Mouse (Mus musculus) retina, embryonic 14.5 days (tissue): ENCODE data around the gene Pla2g4a.
"Not testable (repeated sequence)": the region's sequence is repeated elsewhere in the genome, so short reads cannot be mapped to it uniquely, and the experiment has no call there.

ENCODE experiments used
- DNase-seq: peaks from one replicate; pipeline ENCODE4 v3.0.0-alpha.2; 2015; ENCODE audit warnings: low spot score

The Pla2g4a gene

DNA sequence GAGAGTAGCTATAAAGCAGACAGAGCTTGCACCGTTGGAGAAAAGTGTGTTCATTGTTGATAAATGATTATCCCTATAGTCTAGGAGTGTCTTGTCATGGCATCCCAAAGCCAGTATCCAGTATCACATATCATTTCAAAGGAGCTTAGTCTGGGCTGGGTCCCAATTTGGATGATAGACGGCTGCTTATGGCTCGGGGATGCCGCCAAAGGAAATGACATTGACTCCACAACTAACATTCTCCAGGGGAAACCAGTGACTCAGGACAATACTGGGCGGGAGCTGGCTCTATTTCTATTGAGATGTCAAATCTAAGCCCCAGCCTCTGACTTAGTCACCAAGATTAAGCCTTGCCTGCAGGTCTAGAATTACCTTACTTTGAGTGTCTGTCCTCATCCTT lies 31.9 kb downstream of the Pla2g4a start:
- no peak for DNase-seq

DNA sequence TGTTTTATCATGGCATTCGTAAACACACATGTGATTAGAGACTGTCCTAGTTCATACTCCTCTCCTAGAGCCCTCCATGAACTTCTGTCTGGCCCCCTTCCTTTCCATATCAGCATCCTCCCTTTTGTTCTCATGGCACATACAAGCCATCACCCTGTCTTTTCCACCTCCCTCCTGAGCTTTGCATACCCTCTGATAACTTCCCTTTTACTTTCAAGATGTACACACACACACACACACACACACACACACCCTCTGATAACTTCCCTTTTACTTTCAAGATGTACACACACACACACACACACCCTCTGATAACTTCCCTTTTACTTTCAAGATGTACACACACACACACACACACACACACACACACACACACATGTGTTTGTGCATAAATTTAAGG lies 37.4 kb downstream of the Pla2g4a start:
- not testable (repeated sequence) for DNase-seq

DNA sequence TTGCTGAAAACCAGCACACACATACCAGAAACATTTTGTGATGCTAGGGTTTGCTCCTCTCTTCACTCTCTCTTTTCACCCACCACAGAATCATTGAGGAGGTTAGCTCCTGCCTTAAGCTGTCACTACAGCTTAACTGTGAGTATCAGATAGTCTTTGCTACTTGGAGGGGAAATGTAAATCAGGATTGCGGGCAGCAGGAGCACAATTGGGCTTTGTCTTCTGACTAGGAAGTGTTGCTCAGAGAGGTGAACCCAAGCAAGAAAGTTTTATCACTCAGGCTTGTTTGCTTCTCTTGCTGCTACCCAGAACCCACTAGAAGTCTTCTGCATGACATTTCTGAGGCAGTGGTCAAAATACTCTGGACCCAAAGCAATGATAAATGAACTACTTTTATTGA lies 38.9 kb downstream of the Pla2g4a start:
- DNase-seq, result peak; percentile 8

DNA sequence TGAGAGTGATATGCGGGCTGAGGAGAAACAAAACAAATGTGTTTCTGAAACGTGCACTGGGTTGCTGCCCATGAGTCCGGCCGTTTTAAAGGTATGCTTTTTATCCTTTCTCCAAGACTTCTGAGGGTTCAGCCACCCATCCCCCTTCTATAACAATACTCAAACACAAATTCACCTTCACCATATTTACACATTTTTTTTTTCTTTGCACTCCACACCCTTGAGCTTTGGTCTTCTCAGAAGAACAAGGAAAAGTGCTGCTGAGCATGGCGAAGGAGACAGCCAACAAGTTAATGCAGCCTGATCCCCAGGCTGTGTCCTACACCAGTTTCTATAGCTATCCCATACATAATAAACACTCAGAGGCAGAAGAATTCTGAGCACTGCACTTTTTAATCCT lies 39.8 kb downstream of the Pla2g4a start:
- DNase-seq, result no peak

DNA sequence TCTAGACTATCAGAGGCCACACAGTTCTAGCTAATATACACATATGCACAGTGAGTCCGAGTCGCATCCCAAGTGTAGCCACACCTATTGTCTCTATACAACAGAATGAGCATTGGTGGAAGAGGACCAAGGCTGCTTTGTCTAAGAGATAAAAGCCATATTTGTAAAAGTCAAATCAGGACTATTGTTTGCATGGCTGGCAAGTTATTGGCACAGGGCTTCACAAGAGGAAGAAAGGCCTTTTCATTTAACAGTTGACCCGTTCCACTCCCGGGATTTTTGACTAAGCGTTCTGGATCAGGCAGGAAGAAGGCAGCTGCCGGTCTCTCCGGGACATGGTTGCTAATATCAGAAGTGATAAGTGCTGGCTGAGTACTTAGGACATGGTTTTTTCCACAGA lies 41.8 kb downstream of the Pla2g4a start:
- DNase-seq, result no peak

DNA sequence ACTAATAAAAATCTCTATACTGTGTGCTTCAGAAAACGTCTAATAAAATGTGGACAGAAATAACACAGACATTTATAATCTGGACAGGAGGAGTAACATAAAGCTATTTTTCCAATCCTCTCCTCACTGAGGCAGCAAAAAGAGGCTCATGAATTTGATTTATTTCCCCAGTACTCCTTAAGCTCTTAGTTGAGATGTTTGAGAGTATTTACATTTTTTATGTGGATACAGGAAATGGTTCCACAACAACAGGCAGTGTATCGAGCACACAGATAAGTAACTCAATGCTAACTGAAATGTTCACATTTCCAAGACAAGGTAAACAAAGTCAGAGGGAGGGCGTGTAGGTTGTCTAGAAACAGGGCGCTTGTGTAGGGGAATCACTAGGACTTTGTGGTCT lies 48.1 kb downstream of the Pla2g4a start:
- no peak for DNase-seq

DNA sequence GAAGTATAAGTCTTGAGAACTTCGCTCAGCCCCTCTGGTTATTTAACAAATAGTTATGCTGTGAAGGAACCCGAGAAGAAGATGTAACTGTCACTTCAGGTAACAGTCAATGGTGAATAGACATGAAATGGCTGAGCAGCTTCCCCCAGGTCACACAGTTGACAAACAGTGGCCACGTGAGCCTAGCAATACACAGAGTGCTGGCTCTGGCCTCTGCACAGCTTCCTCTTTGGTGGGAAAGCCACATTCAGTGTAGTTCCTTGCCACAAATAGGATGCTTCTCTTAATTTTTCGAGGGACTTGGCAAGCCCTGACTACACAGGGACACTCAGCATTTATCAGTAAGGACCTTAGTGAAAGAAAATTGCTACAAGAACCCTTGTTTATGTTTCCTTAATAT lies 50.0 kb downstream of the Pla2g4a start:
- no peak for DNase-seq

DNA sequence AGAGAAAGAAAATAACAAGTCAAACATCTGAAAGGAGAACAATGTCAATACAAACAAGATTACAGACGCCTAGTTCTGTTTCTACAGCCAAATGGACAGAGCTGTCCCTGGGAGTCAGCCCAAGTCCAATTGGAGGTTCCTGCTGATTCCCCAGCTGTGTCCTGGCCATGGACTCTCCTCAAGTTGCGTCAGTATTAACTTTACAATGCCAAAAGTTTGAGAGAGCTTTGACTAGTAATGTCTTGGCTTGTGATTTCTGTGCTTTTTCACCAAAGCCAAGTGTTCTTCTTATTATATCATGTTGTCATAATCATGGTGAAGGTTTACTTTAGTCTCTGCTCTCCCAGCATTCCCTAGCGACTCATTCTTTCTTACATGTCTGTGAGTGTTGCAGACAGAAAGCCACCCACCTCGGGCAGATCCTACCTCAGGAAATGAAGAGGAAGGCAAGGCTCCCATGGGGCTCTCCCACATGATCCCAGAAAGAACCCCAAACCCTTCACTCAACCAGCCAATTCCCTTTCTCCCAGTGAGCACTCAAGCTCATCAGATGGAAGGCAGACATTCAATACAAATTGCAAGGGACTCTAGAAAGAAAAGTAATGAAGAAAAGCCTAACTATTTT lies 63.0 kb downstream of the Pla2g4a start:
- DNase-seq, result no peak

DNA sequence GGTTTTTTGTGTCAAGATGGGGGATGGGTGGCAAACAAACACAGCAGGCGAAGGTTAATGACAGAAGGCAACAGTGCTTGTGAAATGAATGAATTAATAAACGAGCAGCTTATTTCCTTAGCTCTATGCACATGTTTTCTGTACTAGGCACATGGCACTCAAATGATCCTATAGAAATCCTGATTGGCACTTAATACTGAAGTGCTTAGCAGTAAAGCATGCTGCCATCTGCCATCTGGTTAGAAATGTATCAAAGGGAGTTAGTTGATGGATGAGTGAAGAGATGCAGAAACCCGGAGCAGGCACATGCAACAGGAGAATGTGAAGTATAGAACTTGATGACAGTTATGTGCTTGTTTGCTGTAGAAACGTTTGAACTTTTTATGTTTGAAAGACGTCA lies 64.5 kb downstream of the Pla2g4a start:
- DNase-seq, result peak; percentile 62

DNA sequence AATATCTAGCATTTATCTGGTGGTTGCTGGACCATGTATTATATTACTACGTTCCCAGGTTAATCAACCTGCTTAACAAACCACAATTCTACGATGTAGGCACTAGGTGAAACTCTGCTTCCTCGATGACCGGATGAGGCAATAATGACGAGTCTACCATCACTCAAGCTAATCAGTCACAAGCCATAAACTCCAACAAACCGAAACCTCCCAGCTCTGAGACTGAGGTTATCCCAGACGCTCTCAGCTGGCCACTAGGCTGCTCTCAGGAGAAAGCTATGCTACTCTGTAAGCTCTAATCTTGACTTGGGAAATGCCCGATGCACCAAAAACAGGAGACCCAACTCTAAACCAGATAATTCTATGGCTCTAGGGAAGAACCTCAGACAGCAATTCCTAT lies 66.2 kb downstream of the Pla2g4a start:
- no peak for DNase-seq

DNA sequence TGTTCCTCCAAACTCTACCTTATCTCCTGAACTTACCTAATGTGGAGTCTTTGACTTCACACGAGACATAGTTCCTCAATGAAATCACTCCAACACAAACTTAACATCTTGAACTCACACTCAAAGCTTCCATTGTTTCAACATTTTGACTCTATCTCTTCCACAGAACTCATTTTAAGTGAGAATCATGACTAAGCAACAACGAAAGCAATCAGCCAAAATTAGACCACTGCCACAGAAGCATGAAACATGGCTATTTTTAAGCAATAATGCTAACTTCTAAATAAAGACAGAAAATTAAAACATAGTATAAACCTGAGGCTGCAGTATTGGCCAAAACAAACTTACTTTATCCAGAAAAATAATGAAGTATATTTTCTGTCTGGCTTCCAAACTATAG lies 67.2 kb downstream of the Pla2g4a start:
- DNase-seq, result no peak

DNA sequence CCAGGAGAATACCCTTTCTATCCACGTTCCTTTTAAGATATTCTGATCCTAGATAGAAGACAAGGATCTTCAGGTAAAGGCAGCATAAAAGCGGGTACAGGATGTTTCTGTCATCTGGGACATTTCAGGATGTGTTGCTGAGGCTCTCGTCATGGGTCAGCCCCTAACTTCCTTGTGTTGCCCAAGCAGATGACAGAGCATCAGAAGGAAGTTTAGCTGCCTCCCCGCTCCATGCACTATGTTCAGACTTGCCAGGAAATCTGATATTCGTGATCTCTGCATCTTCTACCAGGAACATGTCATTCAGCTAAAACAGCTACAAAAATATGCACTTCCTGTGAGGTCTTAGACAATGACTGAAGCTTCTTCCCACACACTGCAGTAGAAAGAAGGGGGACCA lies 70.0 kb downstream of the Pla2g4a start:
- DNase-seq, result no peak

DNA sequence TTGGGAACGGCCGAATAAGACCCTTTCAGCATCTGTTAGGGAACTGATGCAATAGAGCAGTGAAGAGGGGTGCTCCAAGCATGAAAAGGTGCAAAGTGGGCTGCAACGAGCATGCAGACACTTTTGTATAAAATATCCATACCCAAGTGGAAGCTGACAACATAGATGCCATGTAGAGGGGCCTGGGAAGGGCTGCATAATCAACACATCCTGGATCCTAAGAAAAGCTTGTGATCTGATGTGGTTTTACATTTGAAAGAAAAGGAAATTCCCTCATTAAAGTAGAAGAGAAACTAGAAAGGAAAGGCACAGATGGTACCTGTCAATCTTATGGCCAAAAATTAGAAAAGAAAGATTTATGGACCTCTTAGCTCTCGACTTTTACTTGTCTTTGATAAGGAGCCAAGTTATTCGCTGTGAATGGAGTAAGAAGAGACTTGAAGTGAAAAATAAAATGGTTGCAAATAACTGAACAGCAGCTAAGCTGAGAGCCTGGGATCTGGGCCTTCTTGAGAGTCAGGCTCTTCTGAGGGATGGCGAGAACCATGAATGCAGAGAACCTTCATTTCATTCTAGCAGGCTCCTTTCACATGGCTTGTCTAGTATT lies 78.6 kb downstream of the Pla2g4a start:
- no peak for DNase-seq

DNA sequence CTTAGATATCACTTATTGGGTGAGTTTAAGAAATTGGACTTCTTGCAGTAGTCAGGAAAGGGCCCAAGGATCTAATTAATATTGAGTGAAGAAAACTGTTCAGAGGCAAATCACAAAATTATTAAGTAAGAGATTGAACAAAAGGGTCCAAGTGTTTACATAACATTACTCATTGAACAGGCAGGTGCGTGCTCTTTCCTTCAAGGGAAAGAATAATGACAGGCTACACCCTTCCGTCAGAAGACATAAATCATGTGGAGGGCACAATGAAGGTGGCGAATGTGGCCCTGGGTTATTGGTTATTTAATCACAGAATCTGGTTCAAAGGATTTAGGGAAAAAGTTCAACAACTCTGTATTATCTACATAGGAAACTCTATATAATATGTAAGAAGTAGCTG lies 82.9 kb downstream of the Pla2g4a start:
- DNase-seq, result no peak

DNA sequence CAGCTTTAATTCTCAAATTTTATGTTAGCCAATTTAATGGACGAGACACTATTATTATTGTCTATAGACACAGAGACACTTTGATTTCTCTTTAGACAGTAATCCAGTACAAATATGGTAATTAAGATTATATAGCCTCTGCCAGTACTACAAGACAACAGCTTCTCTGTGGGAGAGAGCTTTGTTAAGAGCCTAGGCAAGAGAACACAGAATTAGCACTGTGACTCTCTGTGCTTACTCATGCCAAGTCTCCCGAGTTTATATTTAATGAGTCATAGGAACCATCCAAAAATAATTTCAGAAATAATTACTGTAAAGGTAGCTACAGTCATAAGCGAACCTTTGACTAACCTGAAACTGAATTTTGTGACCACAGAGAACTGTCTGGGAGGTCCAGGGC lies 84.6 kb downstream of the Pla2g4a start:
- DNase-seq, result no peak

DNA sequence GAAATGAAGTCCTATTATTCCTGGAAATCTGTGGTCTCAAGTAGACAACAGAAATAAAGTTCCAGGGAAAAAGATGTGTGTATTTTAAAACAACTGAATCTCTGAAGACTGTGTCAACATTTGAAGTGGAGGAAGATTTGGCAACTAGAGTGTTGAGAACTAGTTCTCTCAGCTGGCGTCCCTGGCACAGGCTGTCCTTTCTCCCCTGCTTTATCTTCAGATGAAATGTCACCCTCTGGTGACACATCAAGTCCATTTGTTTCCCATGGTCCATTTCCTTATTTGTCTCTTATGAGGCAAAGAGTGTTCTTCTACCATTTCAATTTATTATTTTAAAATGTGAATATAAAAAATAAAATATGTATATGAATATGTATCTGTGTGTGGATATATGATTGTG lies 89.5 kb downstream of the Pla2g4a start:
- no peak for DNase-seq

DNA sequence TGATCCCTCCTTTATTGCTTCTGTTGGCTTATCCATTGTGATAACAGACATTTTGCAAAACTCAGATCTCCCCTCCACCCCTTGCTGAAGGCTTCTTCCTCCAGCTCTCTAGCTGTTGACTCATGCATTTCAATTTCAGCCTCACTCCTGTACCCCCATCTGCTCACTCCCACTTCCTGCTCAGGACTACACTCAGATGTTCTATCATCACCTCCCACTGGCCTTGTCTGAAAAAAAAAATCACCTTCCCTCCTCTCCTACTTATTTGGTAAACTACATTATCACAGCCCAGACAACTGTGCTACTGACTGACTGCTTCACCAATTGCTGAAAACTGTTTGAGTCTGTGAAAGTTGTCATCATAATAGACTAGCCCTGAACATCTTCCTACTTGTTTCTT lies 93.8 kb downstream of the Pla2g4a start:
- DNase-seq, result no peak

DNA sequence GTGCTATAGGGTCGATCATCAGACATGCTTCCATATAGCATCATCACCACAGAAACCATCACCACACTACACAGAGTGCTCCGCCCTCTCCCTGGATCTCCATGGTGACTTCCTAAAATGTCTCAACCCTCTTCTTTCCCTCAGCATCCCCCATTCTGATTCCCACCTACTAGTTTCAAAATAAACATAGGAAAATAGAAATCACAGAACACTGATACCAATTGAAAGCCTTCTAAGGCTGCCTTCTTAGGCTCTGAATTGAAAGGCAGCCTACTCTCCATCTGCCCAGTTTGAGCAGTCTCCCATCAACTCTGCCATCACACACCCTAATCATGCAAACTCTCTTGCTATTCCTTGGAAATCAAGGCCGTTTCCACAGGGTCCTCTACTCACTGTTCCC lies 94.9 kb downstream of the Pla2g4a start:
- DNase-seq, result no peak

DNA sequence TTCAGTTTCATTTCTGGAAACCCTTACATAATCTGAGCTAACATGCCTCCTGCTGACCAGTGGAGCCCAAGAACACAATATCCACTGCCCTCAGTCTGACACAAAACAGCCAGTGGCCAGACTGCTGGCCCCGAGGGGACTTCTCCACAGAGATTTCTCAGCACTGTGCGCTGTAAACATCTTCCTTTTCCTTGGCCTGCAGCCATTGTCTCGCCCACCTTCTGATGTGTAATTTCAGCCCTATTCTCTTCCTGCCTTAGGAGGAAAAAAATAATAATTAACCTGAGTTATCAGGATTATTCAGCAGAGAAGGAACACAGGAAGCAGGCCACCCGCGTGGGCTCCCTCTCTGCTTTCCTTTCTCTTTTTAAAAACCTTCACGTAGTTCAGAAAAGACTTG lies 98.3 kb downstream of the Pla2g4a start:
- no peak for DNase-seq

DNA sequence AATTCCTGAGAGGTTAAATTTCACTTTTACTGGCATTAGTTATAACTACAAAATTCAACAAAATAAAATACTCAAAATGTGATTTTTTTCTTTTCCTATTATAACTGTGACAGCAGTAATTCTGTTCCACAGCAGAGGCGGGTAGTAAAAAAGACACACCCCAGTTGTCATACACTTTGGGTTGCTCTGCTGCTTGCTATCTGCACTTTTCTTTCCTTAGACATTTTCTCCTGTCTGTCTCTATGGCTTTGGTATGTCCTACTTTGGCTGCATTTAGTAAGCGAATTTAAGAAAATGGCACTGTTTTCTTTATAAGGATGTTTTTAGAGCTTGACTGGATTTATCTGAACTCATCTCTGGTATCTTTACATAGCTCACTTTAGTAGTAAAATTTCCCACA lies 98.9 kb downstream of the Pla2g4a start:
- no peak for DNase-seq

DNA sequence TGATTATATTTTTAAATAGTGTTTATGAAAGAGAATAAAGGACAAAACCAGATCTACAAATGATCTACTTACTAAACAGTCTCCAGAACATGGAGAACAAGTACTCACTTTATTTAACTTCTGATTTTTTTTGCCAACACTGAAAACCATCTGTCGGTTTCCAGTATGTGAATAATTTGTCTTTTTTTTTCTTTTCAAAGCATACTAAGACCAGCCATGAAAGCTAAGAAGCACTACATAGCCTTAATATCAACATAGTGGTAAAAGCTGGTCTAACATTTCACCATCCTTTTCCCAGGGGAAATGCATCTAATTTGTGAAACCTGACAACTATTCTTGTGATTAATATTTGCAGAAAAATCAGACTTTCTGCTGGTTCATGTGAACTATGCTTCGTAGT lies 99.5 kb downstream of the Pla2g4a start:
- DNase-seq, result no peak

DNA sequence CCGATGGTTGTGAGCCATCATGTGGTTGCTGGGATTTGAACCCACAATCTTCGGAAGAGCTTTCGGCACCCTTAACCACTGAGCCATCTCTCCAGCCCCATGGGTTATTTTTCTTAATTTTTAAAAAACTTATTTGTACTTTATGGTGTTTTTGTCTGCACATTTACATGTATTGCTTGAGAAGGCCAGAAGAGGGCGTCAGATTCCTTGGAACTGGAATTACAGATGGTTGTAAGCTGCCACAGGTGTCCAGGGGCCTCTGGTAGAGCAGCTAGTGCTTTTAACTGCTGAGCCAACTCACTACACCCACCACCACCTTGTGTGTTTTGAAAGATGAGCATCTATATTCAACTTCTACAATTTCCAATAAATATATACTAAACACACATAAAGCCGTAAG lies 102.4 kb downstream of the Pla2g4a start:
- no peak for DNase-seq

DNA sequence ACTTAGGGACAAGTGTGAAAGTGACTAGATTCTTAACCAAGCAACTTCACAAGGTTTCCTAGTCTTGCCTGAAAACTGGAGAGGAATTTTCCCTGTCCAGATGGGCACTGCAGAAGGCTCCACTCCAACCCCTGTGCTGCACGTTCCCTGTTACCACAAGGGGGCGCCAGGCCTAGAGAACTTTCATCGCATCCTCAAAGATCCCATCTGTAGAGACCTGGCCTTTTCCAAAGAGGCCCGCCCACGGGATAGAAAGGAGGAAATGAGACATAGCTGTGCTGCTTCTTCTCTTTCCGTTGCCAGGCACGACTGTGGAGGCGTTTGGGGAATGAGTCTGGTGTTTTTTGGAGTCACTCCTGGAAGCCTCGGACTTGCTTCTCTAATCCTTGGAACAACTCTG lies 104.4 kb downstream of the Pla2g4a start:
- DNase-seq, result peak; percentile 58

DNA sequence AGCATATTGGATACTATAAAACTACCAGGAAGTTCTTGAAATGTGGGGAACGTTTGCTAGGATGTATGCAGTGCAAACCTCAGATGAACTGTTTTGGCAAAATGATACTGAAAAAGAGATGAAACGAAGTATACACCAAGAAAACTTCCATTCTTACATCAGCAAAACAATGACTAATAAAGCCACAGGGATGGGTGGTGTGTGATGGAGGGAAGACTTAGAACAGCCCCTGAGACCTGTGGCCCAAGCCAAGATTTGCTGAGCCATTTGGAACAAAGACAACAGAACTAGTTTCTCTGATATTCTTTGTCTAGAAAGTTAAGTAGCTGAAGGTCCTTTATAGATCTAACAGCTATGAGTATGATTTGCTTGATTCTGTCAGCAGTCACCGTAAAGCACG lies 105.5 kb downstream of the Pla2g4a start:
- no peak for DNase-seq

DNA sequence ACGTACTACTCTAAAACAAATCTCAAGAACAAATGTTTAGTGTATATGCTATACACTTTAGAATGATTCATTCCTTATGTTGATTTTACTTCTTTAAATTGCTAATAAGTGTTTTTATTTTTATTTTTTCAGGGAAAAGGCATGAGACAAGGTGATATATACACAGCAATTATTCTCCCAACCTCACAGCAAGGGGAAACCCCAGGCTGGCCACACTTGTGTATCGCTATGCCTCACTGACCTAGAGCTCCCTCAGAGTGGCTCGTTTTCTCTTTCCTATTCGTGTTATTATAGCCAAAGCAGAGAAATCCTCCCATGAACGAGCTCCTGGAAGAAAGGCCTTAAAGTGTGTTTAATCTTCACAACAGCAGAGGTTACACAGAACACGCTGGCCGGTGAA lies 106.2 kb downstream of the Pla2g4a start:
- no peak for DNase-seq
